Mouse (Mus musculus) C2C12 (cell line): ENCODE measurements around the gene Lrrk2.

Experiments
- CEBPB ChIP-seq: IDR thresholded peaks from one replicate; pipeline ENCODE4 v1.6.1; 2011; ENCODE audit warnings: low read depth, mild to moderate bottlenecking, control low read depth, moderate library complexity
- CTCF ChIP-seq: IDR thresholded peaks from one replicate; pipeline ENCODE4 v1.5.1; 2011; ENCODE audit not compliant: control insufficient read depth, insufficient read depth, insufficient read length
- FOSL1 ChIP-seq: IDR thresholded peaks from one replicate; pipeline ENCODE4 v1.8.0; 2011; ENCODE audit warnings: mild to moderate bottlenecking, low read length; ENCODE audit not compliant: poor library complexity, insufficient read depth, severe bottlenecking
- MAX ChIP-seq: IDR thresholded peaks from one replicate; pipeline ENCODE4 v1.6.1; 2011; ENCODE audit warnings: mild to moderate bottlenecking, control low read depth
- MYOD1 ChIP-seq: IDR thresholded peaks from one replicate; pipeline ENCODE4 v1.6.1; 2011; ENCODE audit warnings: low read depth; ENCODE audit not compliant: control insufficient read depth, insufficient read length
- MYOG ChIP-seq: IDR thresholded peaks from one replicate; pipeline ENCODE4 v1.6.1; 2011; ENCODE audit not compliant: control insufficient read depth, insufficient read length; ENCODE audit errors: extremely low read depth
- USF1 ChIP-seq: IDR thresholded peaks from one replicate; pipeline ENCODE4 v1.6.1; 2011; ENCODE audit warnings: low read depth, mild to moderate bottlenecking, control low read depth, moderate library complexity

GRCm38 (mm10) chr15:91700841-91701240 is 27.9 kb downstream of the Lrrk2 start:
- TF ChIP-seq CTCF (no peak), CEBPB (no peak), MAX (no peak), USF1 (no peak), MYOD1 (no peak), FOSL1 (no peak), MYOG (no peak)
